Mouse (Mus musculus) intestine, embryonic 14.5 days (tissue): ENCODE results near the gene Simc1. TPM values are rescaled to one million over a fixed set of nuclear protein-coding genes. Genes with fewer than 3 reads are reported as not detected.

Experiments
- ATAC-seq: fragments of 200-750 bp; cut with Nextera tagmentation; replicated peaks from 2 replicates; pipeline ENCODE4 v1.8.0; 2017; ENCODE audit warnings: low read depth, moderate number of reproducible peaks, moderate TSS enrichment, moderate library complexity; ENCODE audit not compliant: low FRiP score, low TSS enrichment
- DNase-seq: peaks from one replicate; pipeline ENCODE4 v3.0.0-alpha.2; 2018; ENCODE audit warnings: low spot score
- H3K27ac ChIP-seq: fragments of 300-500 bp; sonication (generic); 2 replicates; pipeline ENCODE4 v1.5.1; 2014; ENCODE audit warnings: low read depth, mild to moderate bottlenecking, control low read depth
- H3K27me3 ChIP-seq: fragments of 300-500 bp; sonication (generic); replicated peaks from 2 replicates; pipeline ENCODE4 v1.6.1; 2014; ENCODE audit warnings: low read length, control low read depth; ENCODE audit not compliant: control insufficient read depth, insufficient read depth
- H3K36me3 ChIP-seq: fragments of 300-500 bp; sonication (generic); 2 replicates; pipeline ENCODE4 v1.6.1; 2014; ENCODE audit warnings: low read length, control low read depth; ENCODE audit not compliant: control insufficient read depth, insufficient read depth
- H3K4me1 ChIP-seq: fragments of 300-500 bp; sonication (generic); replicated peaks from 2 replicates; pipeline ENCODE4 v1.6.1; 2014; ENCODE audit warnings: low read length, control low read depth, mixed read lengths; ENCODE audit not compliant: control insufficient read depth, insufficient read depth
- H3K4me2 ChIP-seq: fragments of 300-500 bp; sonication (generic); 2 replicates; pipeline ENCODE4 v1.6.1; 2014; ENCODE audit warnings: low read length
- H3K4me3 ChIP-seq: fragments of 300-500 bp; sonication (generic); 2 replicates; pipeline ENCODE4 v1.5.1; 2014; ENCODE audit warnings: low read depth, low read length, control low read depth, mixed read lengths
- H3K9ac ChIP-seq: fragments of 300-500 bp; sonication (generic); 2 replicates; pipeline ENCODE4 v1.6.1; 2014; ENCODE audit warnings: mild to moderate bottlenecking, low read length
- H3K9me3 ChIP-seq: fragments of 300-500 bp; sonication (generic); 2 replicates; pipeline ENCODE4 v1.6.1; 2016; ENCODE audit warnings: low read length, control low read depth; ENCODE audit not compliant: control insufficient read depth
- WGBS: fragments of 180-500 bp; shearing (Covaris S2); extraction: QIAGEN DNeasy Blood & Tissue Kit; methylation state at CpG from one replicate; pipeline ENCODE4 v1.1.7; 2014; 5-methylcytosine and 5-hydroxymethylcytosine counted together
- microRNA-seq: library from miRNA; unstranded; fragments of <30 nt; microRNA quantifications from one replicate; pipeline ENCODE4, GENCODE M21; 2016
- polyA plus RNA-seq: library from polyadenylated mRNA; unstranded; fragments of >200 nt; fragmentation: Nextera tagmentation; extraction: Ambion mirVana; gene quantifications from 2 replicates; pipeline ENCODE4 v1.2.1, GENCODE M21; 2014

Simc1 gene
- polyA plus RNA-seq, 1 experiment from 2014 or later = 12.3 TPM

DNA sequence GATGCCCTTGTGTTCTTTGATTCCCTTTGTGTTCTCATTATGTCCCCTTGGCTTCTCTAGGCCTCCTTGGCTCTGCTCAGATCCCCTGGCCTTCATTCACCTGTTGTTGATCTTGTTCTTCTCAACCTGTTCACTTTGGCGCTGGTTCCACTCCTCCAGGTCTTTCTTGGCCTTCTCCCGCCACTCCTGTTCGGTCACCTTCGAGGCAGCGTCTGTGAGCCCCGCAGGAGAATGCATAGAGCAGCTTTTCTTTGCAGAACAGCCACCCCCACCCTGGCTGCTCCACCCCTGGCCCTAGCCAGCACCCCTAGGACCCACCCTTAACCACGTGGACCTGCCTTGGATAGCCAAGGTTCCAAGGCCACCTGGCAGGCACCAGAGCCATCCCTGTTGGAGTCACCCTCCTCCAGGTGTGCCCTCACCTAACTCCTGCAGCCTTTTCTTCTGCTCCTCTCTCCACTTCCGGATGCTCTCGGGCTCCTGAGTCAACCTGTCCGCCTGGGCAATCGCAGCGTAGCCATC is 95.1 kb downstream of the Simc1 start:
- Histone ChIP-seq H3K4me1 (no peaks in the 10 kb centered on the region), H3K36me3 (peaks cover 25% of the 10 kb centered on the region), H3K9ac (no peak overlapping the region), H3K4me2 (no peak overlapping the region), H3K27ac (no peak overlapping the region), H3K27me3 (no peaks in the 10 kb centered on the region), H3K9me3 (no peaks in the 10 kb centered on the region), H3K4me3 (no peak overlapping the region)
- DNase-seq = no peak
- no peak for ATAC-seq
- 90% methylated on average over 12 of the region's 12 CpGs for WGBS

Small RNAs within 50 kb of the gene (microRNA-seq; reads per million reads assigned to microRNA genes)
- gene Gm24195 = not detected

Other genes with a start within 250 kb of the Simc1 start
- gene Cplx2, start 132.4 kb upstream of the Simc1 start, polyA plus RNA-seq = 5.6 and 6.7 TPM in 2 replicates
- 133 and 140 TPM in 2 replicates for gene Thoc3, start 34.9 kb upstream of the Simc1 start, polyA plus RNA-seq
- gene 4833439L19Rik, start 61.7 kb downstream of the Simc1 start, polyA plus RNA-seq = 128 and 136 TPM in 2 replicates
- 25.4 and 26.4 TPM in 2 replicates for gene Arl10, start 71.2 kb downstream of the Simc1 start, polyA plus RNA-seq
- 78.8 and 91.5 TPM in 2 replicates for gene Nop16, start 86.3 kb downstream of the Simc1 start, polyA plus RNA-seq
- gene Higd2a, start 86.4 kb downstream of the Simc1 start, polyA plus RNA-seq = 221 and 239 TPM in 2 replicates
- 43.6 and 49.6 TPM in 2 replicates for gene Cltb, start 107.6 kb downstream of the Simc1 start, polyA plus RNA-seq
- gene Faf2, start 118.0 kb downstream of the Simc1 start, polyA plus RNA-seq = 95.3 and 103 TPM in 2 replicates
- gene Rnf44, start 190.1 kb downstream of the Simc1 start, polyA plus RNA-seq = 91.7 and 102 TPM in 2 replicates
- 8.9 and 11.8 TPM in 2 replicates for gene Cdhr2, start 197.7 kb downstream of the Simc1 start, polyA plus RNA-seq
- gene Gprin1, start 246.1 kb downstream of the Simc1 start, polyA plus RNA-seq = 0.60 and 0.81 TPM in 2 replicates